Mouse (Mus musculus): ENCODE results near the gene 9330161L09Rik. TPM values are rescaled to one million over a fixed set of nuclear protein-coding genes. Genes with fewer than 3 reads are reported as not detected.

Gene 9330161L09Rik
- total RNA-seq, 1 experiment from 2014 or later: 1.2 TPM

DNA sequence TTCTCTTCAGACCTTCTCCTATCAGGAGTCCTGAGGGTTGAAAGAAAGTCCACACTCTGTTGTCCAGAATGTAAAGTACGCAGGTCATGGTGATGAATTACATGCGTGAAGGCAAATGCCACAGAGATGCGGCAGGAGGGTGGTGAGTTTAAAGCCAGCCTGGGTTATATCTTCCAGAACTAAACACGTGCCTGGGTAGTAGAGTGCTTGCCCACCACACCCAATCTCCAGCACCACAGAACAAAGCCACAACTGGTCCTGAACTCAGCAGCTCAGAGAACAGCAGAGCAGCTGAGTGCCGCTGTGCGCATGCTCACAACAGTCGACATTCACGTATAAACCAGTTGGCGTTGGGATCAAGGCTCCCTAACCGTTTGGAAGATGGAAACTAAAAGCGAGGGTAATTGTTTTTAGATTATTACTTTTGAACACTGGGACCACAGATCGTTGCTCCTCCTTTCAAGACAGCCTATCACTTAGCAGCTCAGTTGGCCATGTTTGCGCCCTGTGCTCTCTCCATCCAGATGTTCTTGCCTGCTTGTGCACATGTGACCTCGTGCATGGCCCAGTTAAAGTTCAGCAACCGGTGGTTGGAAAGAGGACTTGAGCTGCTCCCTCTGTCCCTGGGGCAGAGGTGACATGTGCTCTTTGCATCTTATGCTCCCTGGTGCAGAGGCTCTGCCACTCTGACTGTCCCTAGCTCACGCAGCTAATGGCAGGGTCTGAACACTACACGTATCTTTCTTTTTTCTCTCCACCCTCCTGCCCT lies 45.9 kb downstream of the 9330161L09Rik start:
- no peak for ATAC-seq (replicated peaks in 1 of 2; ENCODE audit: insufficient read depth in 1 of 2, low FRiP score in 2 of 2, low TSS enrichment in 1 of 2, low read depth in 1 of 2, poor library complexity in 2 of 2, severe bottlenecking in 2 of 2)

DNA sequence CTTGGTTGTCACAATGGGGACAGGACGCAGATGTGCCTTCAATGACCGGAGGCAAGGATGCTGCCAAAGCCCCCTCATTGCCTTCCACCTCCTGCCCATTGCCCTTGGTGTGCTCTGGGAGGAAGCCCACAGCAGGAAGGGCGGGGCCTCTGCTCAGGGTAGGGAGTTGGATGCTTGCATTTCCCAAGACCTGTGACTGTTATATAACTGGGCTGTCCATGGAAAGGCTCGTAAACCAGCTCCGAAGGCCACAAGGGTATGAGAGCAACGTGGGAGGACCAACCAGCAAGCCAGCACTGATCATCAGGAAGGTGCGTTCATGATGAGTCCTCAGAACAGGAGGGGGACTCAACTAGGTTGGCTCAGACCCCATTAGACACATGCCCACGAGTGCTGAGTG lies 46.8 kb downstream of the 9330161L09Rik start:
- no peak for ATAC-seq (replicated peaks in 1 of 2; ENCODE audit: insufficient read depth in 1 of 2, low FRiP score in 2 of 2, low TSS enrichment in 1 of 2, low read depth in 1 of 2, poor library complexity in 2 of 2, severe bottlenecking in 2 of 2)

DNA sequence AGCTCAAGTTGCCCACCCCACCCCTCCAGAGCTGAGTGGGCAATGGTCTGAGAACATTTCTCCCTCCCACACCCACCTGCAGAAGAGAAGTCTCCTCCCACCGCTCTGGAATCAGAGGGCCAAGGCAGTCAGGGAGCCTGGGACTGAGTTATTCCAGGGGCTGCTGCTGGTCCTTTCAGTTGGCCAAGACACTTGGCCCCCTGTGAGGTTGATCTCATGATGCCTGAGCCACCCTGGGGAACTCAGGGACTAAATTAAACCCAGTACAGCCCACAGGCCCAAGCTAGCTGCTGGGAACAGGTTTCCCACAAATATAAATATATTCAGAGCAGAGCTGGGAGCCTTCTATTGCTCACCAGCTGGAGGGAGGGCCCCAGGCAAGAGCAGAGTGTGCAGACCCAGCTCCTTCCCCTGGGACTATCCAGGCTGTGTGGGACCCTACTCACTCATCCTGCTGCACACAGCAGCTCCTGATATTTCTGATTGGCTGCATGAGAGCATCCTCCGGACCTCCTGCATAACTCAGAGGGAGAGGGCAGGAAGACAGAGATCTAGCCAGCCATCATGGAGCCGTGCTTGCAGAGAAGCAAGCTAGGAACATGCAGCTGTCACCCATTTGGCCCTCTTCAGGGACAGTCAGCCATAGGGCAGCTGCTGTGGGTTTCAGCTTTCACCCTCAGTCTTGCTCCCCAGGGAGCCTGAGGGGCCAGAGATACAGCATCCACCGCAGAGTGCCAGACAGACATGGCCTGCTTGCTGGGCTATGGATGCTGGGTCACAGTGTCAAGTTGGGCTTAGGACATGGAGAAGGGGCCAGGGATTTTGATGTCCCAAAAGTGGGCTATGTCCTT lies 48.4 kb downstream of the 9330161L09Rik start:
- ATAC-seq (replicated peaks in 1 of 2; ENCODE audit: insufficient read depth in 1 of 2, low FRiP score in 2 of 2, low TSS enrichment in 1 of 2, low read depth in 1 of 2, poor library complexity in 2 of 2, severe bottlenecking in 2 of 2): no peak

DNA sequence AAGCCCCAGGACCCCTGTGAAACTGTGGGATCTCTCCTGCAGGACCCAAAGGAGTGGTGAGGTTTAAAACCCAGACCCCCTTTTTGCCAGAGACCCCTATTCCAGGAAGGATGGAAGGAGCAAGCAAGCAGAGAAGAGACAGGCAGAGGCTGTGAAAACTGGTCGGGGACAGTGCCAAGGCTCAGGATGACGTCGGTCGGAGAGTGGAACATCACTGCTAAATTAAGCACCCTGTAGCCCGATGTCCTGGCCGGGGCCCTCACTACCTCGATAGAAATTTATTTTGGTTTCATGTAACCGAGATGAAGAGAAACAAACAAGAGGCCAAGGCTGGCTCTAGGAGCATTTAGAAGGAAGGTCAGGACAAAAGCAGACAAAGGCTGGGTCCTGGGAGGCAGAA lies 49.4 kb downstream of the 9330161L09Rik start:
- ATAC-seq (replicated peaks in 1 of 2; ENCODE audit: insufficient read depth in 1 of 2, low FRiP score in 2 of 2, low TSS enrichment in 1 of 2, low read depth in 1 of 2, poor library complexity in 2 of 2, severe bottlenecking in 2 of 2): no peak

Other genes starting within 250 kb of the 9330161L09Rik start
- gene Prima1, start 165.7 kb downstream of the 9330161L09Rik start, total RNA-seq (2017): not detected in 2 replicates
- not detected in 2 replicates for gene Fam181a, start 96.8 kb downstream of the 9330161L09Rik start, total RNA-seq (2017)
- 3.3 TPM in 1 of 2 replicates, not detected in the other for gene Asb2, start 51.8 kb downstream of the 9330161L09Rik start, total RNA-seq (2017)
- gene Otub2, start 19.1 kb downstream of the 9330161L09Rik start, total RNA-seq (2017): 3.4 and 5.2 TPM in 2 replicates
- 129 and 149 TPM in 2 replicates for gene Ddx24, start 18.0 kb upstream of the 9330161L09Rik start, total RNA-seq (2017)
- gene Ifi27, start 26.4 kb upstream of the 9330161L09Rik start, total RNA-seq (2017): 137 and 147 TPM in 2 replicates
- gene Ifi27l2a, start 35.9 kb upstream of the 9330161L09Rik start, total RNA-seq (2017): 25.4 and 57.7 TPM in 2 replicates
- gene Ifi27l2b, start 49.4 kb upstream of the 9330161L09Rik start, total RNA-seq (2017): not detected in 2 replicates
- 0.13 and 0.45 TPM in 2 replicates for gene Ppp4r4, start 124.5 kb upstream of the 9330161L09Rik start, total RNA-seq (2017)
- gene Serpina10, start 223.6 kb upstream of the 9330161L09Rik start, total RNA-seq (2017): not detected in 2 replicates
- not detected in 2 replicates for gene Serpina6, start 249.4 kb upstream of the 9330161L09Rik start, total RNA-seq (2017)